Mouse (Mus musculus): ENCODE results near the gene Cfap54. TPM values are rescaled to one million over a fixed set of nuclear protein-coding genes. Genes with fewer than 3 reads are reported as not detected.

Cfap54 gene
- polyA plus RNA-seq, 1 experiment = 2.8 TPM

GRCm38 (mm10) chr10:93116636-93117035 lies 35.2 kb upstream of the Cfap54 start:
- TF ChIP-seq CTCF (IDR thresholded peaks at IDR 0.05; ENCODE audit: borderline replicate concordance, extremely low read depth, insufficient read depth, insufficient read length) = no peak
- DNase-seq (ENCODE audit: low read depth) = no peak

DNA sequence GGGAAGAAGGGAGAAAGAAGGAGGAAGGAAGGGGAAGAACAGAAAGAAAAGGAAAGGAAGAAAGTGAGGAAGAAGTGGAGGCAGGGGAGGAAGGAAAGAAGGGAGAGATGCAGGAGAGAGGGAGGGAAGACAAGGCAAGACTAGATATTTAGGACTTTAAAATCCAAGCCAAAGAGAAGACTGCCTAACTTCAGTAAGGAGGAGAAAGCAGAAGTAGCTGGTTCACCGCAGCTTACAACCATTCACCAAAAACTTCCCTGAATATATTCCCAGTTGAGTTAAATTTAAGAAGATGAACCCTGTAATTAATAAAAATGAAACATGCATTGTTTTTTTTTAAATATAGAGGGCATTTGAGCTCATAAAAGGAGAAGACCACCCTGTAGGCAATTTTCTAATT lies 34.3 kb upstream of the Cfap54 start:
- no peak for DNase-seq (ENCODE audit: low read depth)
- TF ChIP-seq CTCF (IDR thresholded peaks at IDR 0.05; ENCODE audit: borderline replicate concordance, extremely low read depth, insufficient read depth, insufficient read length) (no peak), POLR2A (IDR thresholded peaks at IDR 0.05; ENCODE audit: borderline replicate concordance, extremely low read depth, insufficient read depth, insufficient read length, poor library complexity, severe bottlenecking) (no peak)

- no peak for DNase-seq (ENCODE audit: low read depth)
- TF ChIP-seq CTCF (IDR thresholded peaks at IDR 0.05; ENCODE audit: borderline replicate concordance, extremely low read depth, insufficient read depth, insufficient read length) (no peak), POLR2A (IDR thresholded peaks at IDR 0.05; ENCODE audit: borderline replicate concordance, extremely low read depth, insufficient read depth, insufficient read length, poor library complexity, severe bottlenecking) (no peak)
Observed at GRCm38 (mm10) chr10:93114782-93115181, 33.4 kb upstream of the Cfap54 start.

- TF ChIP-seq CTCF (IDR thresholded peaks at IDR 0.05; ENCODE audit: borderline replicate concordance, extremely low read depth, insufficient read depth, insufficient read length) (no peak), POLR2A (IDR thresholded peaks at IDR 0.05; ENCODE audit: borderline replicate concordance, extremely low read depth, insufficient read depth, insufficient read length, poor library complexity, severe bottlenecking) (no peak)
- no peak for DNase-seq (ENCODE audit: low read depth)
Observed at GRCm38 (mm10) chr10:93113968-93114367, 32.5 kb upstream of the Cfap54 start.

GRCm38 (mm10) chr10:93112021-93112420 lies 30.6 kb upstream of the Cfap54 start:
- TF ChIP-seq CTCF (IDR thresholded peaks at IDR 0.05; ENCODE audit: borderline replicate concordance, extremely low read depth, insufficient read depth, insufficient read length) (no peak), POLR2A (IDR thresholded peaks at IDR 0.05; ENCODE audit: borderline replicate concordance, extremely low read depth, insufficient read depth, insufficient read length, poor library complexity, severe bottlenecking) (no peak)
- no peak for DNase-seq (ENCODE audit: low read depth)

GRCm38 (mm10) chr10:93111412-93111811 lies 30.0 kb upstream of the Cfap54 start:
- DNase-seq (ENCODE audit: low read depth) = no peak
- TF ChIP-seq POLR2A (IDR thresholded peaks at IDR 0.05; ENCODE audit: borderline replicate concordance, extremely low read depth, insufficient read depth, insufficient read length, poor library complexity, severe bottlenecking) (no peak), CTCF (IDR thresholded peaks at IDR 0.05; ENCODE audit: borderline replicate concordance, extremely low read depth, insufficient read depth, insufficient read length) (no peak)

- DNase-seq (ENCODE audit: low read depth) = no peak
- TF ChIP-seq POLR2A (IDR thresholded peaks at IDR 0.05; ENCODE audit: borderline replicate concordance, extremely low read depth, insufficient read depth, insufficient read length, poor library complexity, severe bottlenecking) (no peak), CTCF (IDR thresholded peaks at IDR 0.05; ENCODE audit: borderline replicate concordance, extremely low read depth, insufficient read depth, insufficient read length) (no peak)
Observed at GRCm38 (mm10) chr10:93105358-93105757, 23.9 kb upstream of the Cfap54 start.

DNA sequence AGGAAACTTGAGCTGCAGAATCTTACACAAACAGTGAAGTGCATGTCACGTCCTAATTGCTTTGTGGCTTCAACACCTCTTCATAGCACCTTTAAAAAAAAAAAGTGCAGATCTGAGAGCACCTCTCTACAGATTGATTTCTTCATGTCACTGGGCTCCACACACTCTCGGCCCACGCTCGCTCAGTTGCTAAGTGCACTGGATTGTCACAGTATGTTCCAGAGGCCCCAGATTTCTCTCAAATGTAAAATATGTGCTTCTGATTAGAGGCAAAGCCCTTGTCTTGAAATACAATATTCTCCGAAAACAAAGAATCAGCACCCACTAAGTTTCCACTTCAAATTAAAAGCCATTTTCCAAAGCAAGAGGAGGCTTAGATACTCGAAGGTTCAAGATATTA lies 22.9 kb upstream of the Cfap54 start:
- TF ChIP-seq POLR2A (IDR thresholded peaks at IDR 0.05; ENCODE audit: borderline replicate concordance, extremely low read depth, insufficient read depth, insufficient read length, poor library complexity, severe bottlenecking) (no peak), CTCF (IDR thresholded peaks at IDR 0.05; ENCODE audit: borderline replicate concordance, extremely low read depth, insufficient read depth, insufficient read length) (no peak)
- DNase-seq (ENCODE audit: low read depth) = no peak

GRCm38 (mm10) chr10:93103676-93104075 lies 22.3 kb upstream of the Cfap54 start:
- no peak for TF ChIP-seq POLR2A (IDR thresholded peaks at IDR 0.05; ENCODE audit: borderline replicate concordance, extremely low read depth, insufficient read depth, insufficient read length, poor library complexity, severe bottlenecking)
- no peak for TF ChIP-seq CTCF (IDR thresholded peaks at IDR 0.05; ENCODE audit: borderline replicate concordance, extremely low read depth, insufficient read depth, insufficient read length)
- no peak for DNase-seq (ENCODE audit: low read depth)

DNA sequence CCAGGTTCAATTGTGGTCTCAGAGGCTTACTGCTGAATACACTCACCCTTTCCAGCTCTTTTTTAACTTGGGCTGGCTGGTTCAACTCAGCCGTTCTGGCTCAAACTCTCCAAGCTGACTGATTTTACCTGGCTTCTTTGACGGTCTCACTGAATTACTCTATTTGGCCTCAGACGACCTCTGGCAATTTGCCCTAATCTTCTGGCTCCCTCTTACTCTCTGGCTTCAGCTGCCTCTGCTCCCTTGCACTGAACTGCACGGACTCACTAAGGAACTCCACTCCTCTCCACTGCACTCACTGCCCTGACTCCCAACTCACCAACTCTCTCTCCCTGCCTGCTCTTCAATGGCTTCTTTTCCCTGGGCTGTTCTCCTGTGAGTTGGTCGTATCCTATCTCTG lies 20.9 kb upstream of the Cfap54 start:
- TF ChIP-seq CTCF (IDR thresholded peaks at IDR 0.05; ENCODE audit: borderline replicate concordance, extremely low read depth, insufficient read depth, insufficient read length) = no peak
- no peak for TF ChIP-seq POLR2A (IDR thresholded peaks at IDR 0.05; ENCODE audit: borderline replicate concordance, extremely low read depth, insufficient read depth, insufficient read length, poor library complexity, severe bottlenecking)
- DNase-seq (ENCODE audit: low read depth) = no peak

GRCm38 (mm10) chr10:93098211-93098805 lies 16.9 kb upstream of the Cfap54 start:
- TF ChIP-seq POLR2A (IDR thresholded peaks at IDR 0.05; ENCODE audit: borderline replicate concordance, extremely low read depth, insufficient read depth, insufficient read length, poor library complexity, severe bottlenecking) (no peak), CTCF (IDR thresholded peaks at IDR 0.05; ENCODE audit: borderline replicate concordance, extremely low read depth, insufficient read depth, insufficient read length) (no peak)
- DNase-seq (ENCODE audit: low read depth) = no peak

GRCm38 (mm10) chr10:93097439-93097838 lies 16.0 kb upstream of the Cfap54 start:
- TF ChIP-seq CTCF (IDR thresholded peaks at IDR 0.05; ENCODE audit: borderline replicate concordance, extremely low read depth, insufficient read depth, insufficient read length) = no peak
- TF ChIP-seq POLR2A (IDR thresholded peaks at IDR 0.05; ENCODE audit: borderline replicate concordance, extremely low read depth, insufficient read depth, insufficient read length, poor library complexity, severe bottlenecking) = no peak
- no peak for DNase-seq (ENCODE audit: low read depth)

Data from brain, embryonic 14.5 days (tissue).